Mouse (Mus musculus) forebrain, embryonic 15.5 days (tissue): ENCODE data around the gene Sub1. TPM values are rescaled to one million over a fixed set of nuclear protein-coding genes. Genes with fewer than 3 reads are reported as not detected.

Experiments used
- ATAC-seq: fragments of 200-750 bp; cut with Nextera tagmentation; replicated peaks from 2 replicates; pipeline ENCODE4 v1.8.0; 2017; ENCODE audit warnings: mild to moderate bottlenecking, moderate TSS enrichment, moderate library complexity
- H3K27ac ChIP-seq: fragments of 300-500 bp; sonication (generic); replicated peaks from 2 replicates; pipeline ENCODE4 v1.5.1; 2015; ENCODE audit warnings: mild to moderate bottlenecking, inconsistent platforms
- H3K27me3 ChIP-seq: fragments of 300-500 bp; sonication (generic); 2 replicates; pipeline ENCODE4 v1.6.1; 2015; ENCODE audit warnings: inconsistent platforms
- H3K36me3 ChIP-seq: fragments of 300-500 bp; sonication (generic); 2 replicates; pipeline ENCODE4 v1.6.1; 2015; ENCODE audit warnings: mild to moderate bottlenecking, inconsistent platforms
- H3K4me1 ChIP-seq: fragments of 300-500 bp; sonication (generic); 2 replicates; pipeline ENCODE4 v1.6.1; 2015; ENCODE audit warnings: inconsistent platforms
- H3K4me2 ChIP-seq: fragments of 300-500 bp; sonication (generic); replicated peaks from 2 replicates; pipeline ENCODE4 v1.6.1; 2015; ENCODE audit warnings: mild to moderate bottlenecking, inconsistent platforms
- H3K4me3 ChIP-seq: fragments of 300-500 bp; sonication (generic); 2 replicates; pipeline ENCODE4 v1.5.1; 2015; ENCODE audit warnings: mild to moderate bottlenecking, inconsistent platforms
- H3K9ac ChIP-seq: fragments of 300-500 bp; sonication (generic); replicated peaks from 2 replicates; pipeline ENCODE4 v1.6.1; 2015; ENCODE audit warnings: mild to moderate bottlenecking, inconsistent platforms
- H3K9me3 ChIP-seq: fragments of 300-500 bp; sonication (generic); 2 replicates; pipeline ENCODE4 v1.6.1; 2016; ENCODE audit warnings: inconsistent platforms
- WGBS: fragments of 180-500 bp; shearing (Covaris S2); methylation state at CpG from one replicate; pipeline ENCODE4 v1.1.7; 2015; ENCODE audit warnings: mixed read lengths; 5-methylcytosine and 5-hydroxymethylcytosine counted together
- polyA plus RNA-seq: library from polyadenylated mRNA; unstranded; fragments of >200 nt; fragmentation: Nextera tagmentation; extraction: Ambion mirVana; gene quantifications from 2 replicates; pipeline ENCODE4 v1.2.1, GENCODE M21; 2015

Sub1 gene
- polyA plus RNA-seq, 1 experiment from 2014 or later, result 483 TPM

DNA sequence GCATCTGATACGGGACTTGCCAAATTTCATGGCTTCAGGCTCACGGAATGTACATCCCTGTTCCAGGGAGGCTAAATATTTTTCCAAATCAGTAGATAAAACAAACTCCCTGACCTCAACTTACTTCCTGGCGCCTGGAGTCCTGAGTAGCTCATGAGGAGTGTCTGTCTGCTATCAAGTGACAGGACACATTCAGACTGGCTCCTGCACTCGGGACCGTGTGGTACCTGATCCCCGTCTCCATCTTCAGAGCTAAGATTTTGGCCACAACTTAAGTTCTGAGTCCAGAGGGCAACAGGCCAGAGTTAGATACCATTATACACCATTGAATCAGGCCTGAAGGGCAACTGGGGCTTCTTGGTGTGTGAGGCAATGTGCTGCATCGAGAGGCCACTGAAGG, 40.7 kb downstream of the Sub1 start:
- no peak overlapping the region for H3K4me2 ChIP-seq
- H3K9me3 ChIP-seq, result no peaks in the 10 kb centered on the region
- no peaks in the 10 kb centered on the region for H3K4me1 ChIP-seq
- H3K4me3 ChIP-seq, result no peak overlapping the region
- 89% methylated on average over 7 of the region's 7 CpGs for WGBS
- H3K36me3 ChIP-seq, result no peaks in the 10 kb centered on the region
- H3K27ac ChIP-seq, result no peak overlapping the region
- no peak overlapping the region for H3K9ac ChIP-seq
- no peak for ATAC-seq
- no peaks in the 10 kb centered on the region for H3K27me3 ChIP-seq

DNA sequence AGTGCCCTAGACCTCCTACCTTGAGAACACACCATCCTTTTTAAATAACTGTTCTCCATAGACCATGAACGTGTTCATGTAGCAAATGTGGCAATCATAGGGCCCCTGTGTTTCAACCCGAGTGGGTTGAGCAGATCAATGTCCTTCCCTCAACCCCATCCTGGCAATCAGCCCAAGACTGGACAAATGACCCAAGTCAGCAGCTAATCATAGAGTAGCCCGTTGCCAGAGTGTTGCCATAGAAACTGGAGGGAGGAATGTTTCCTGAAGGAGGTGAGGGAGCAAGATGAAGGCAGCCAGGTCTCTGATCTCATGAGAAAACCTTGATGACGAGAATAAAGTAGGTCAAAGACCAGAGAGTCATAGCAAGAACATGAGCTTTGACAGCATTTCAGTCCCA, 42.6 kb downstream of the Sub1 start:
- no peak overlapping the region for H3K4me2 ChIP-seq
- no peaks in the 10 kb centered on the region for H3K36me3 ChIP-seq
- ATAC-seq, result no peak
- H3K27ac ChIP-seq, result no peak overlapping the region
- no peaks in the 10 kb centered on the region for H3K4me1 ChIP-seq
- H3K4me3 ChIP-seq, result no peak overlapping the region
- no peaks in the 10 kb centered on the region for H3K27me3 ChIP-seq
- WGBS, result 57% methylated on average over 4 of the region's 4 CpGs
- no peaks in the 10 kb centered on the region for H3K9me3 ChIP-seq
- no peak overlapping the region for H3K9ac ChIP-seq

DNA sequence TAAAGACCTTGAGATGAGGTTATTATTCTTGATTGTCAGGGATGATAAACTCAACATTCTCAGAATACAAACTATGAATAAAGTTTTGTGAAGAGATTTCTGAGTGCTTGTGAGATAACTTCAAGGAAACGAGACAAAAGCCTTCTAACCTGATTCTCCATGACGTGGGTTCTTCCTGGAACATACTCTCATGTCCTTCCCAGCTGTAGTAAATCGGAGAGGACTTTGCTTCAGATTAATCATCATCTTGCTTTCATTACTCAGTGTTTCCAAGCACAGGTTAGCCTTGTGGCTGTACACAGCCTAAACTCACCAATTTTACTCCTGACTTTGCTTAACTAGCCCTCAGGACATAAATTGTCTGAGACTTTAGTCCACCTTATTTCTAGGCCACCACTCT, 44.6 kb downstream of the Sub1 start:
- WGBS, result 85% methylated on average over 3 of the region's 3 CpGs
- H3K4me2 ChIP-seq, result no peak overlapping the region
- no peak overlapping the region for H3K9ac ChIP-seq
- no peaks in the 10 kb centered on the region for H3K9me3 ChIP-seq
- H3K4me3 ChIP-seq, result no peak overlapping the region
- no peaks in the 10 kb centered on the region for H3K4me1 ChIP-seq
- no peak overlapping the region for H3K27ac ChIP-seq
- ATAC-seq, result no peak
- no peaks in the 10 kb centered on the region for H3K36me3 ChIP-seq
- no peaks in the 10 kb centered on the region for H3K27me3 ChIP-seq

DNA sequence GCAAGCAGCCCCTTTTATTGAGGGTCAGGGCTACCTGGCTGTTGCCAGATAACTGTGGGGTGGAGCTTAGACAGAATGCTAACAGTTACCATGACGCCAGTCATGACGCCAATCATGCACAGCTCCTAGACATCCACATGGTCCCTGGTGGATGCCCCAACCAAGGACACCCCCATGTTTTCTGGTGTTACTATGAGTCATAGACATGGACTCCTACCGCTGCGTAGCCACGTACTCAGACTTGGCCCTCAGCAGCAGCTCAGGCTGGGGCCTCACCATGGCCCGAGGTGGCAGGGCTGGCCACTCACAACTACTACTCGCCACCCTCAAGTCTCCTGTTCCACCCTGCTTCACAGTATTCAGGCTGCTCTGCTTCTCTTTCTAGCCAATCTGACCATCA, 45.6 kb downstream of the Sub1 start:
- H3K9me3 ChIP-seq, result no peaks in the 10 kb centered on the region
- no peak overlapping the region for H3K27ac ChIP-seq
- 92% methylated on average over 7 of the region's 7 CpGs for WGBS
- ATAC-seq, result no peak
- H3K4me1 ChIP-seq, result no peaks in the 10 kb centered on the region
- no peak overlapping the region for H3K9ac ChIP-seq
- H3K4me3 ChIP-seq, result no peak overlapping the region
- no peaks in the 10 kb centered on the region for H3K36me3 ChIP-seq
- H3K27me3 ChIP-seq, result no peaks in the 10 kb centered on the region
- H3K4me2 ChIP-seq, result no peak overlapping the region

DNA sequence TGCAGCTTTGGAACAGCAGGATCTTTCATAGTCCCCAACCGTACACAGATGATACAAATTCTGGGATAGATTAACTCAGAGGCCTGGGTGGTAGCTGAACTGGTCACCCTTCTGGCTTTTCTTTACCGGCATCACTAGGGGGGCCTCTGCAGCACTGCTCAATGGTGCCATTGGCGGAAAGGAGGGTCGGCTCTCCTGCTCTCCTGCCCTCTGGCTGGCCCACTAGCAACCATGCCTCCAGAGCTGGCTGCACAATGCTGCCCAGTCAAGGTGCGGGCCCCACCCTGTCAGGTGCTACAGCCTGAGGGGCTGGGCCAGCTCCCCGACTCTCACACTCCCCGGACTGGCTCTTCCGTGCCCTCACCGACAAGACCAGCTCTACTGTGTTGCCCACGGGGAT, 46.6 kb downstream of the Sub1 start:
- no peaks in the 10 kb centered on the region for H3K27me3 ChIP-seq
- H3K36me3 ChIP-seq, result no peaks in the 10 kb centered on the region
- no peak for ATAC-seq
- H3K27ac ChIP-seq, result no peak overlapping the region
- no peak overlapping the region for H3K9ac ChIP-seq
- H3K4me3 ChIP-seq, result no peak overlapping the region
- H3K4me1 ChIP-seq, result no peaks in the 10 kb centered on the region
- no peak overlapping the region for H3K4me2 ChIP-seq
- WGBS, result 94% methylated on average over 10 of the region's 10 CpGs
- no peaks in the 10 kb centered on the region for H3K9me3 ChIP-seq

DNA sequence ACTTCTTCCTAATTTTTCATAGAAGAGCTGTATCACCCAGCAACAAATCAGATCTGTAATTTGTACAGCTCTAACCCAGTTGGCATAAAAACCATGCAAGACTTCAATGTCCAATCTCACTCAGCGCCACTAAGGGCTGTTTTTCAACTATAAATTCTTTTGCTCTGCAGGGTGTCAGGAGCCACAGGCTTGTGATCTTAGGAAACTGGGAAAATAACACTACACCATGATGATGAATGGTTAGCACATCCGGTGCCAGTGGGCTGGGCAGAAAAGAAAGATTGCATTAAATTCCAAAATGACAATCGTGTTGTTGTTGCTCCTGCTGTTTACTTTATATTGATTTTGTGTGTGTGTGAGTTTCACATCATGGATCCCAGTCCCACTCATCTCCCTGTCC, 47.3 kb downstream of the Sub1 start:
- H3K9me3 ChIP-seq, result no peaks in the 10 kb centered on the region
- H3K27me3 ChIP-seq, result no peaks in the 10 kb centered on the region
- H3K4me3 ChIP-seq, result no peak overlapping the region
- 85% methylated on average over 3 of the region's 3 CpGs for WGBS
- H3K27ac ChIP-seq, result no peak overlapping the region
- no peaks in the 10 kb centered on the region for H3K36me3 ChIP-seq
- no peak for ATAC-seq
- no peak overlapping the region for H3K9ac ChIP-seq
- no peaks in the 10 kb centered on the region for H3K4me1 ChIP-seq
- no peak overlapping the region for H3K4me2 ChIP-seq

DNA sequence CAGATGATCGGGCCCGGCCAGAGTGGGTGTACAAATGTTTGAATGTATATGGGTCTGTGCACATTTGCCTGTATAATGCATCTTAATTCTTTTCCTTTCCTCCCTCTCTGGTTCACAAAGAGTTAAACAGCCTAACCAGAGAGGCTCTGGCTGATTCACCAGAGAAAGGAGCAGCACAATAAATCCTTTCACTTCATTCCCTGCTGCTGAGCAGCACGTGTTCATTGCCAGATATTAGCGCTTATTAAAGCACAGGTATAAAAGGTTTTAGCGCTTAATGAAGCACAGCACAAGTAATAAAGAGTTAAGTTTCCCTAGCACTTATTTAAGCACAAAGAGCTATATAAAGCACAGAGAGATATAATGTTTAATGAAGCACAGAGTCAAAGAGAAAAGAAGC, 55.9 kb downstream of the Sub1 start:
- no peaks in the 10 kb centered on the region for H3K9me3 ChIP-seq
- H3K4me3 ChIP-seq, result no peak overlapping the region
- peaks cover 5% of the 10 kb centered on the region; the same call in 1 of the 2 replicates for H3K4me1 ChIP-seq
- H3K9ac ChIP-seq, result no peak overlapping the region
- H3K36me3 ChIP-seq, result no peaks in the 10 kb centered on the region
- no peak overlapping the region for H3K27ac ChIP-seq
- no peak for ATAC-seq
- H3K27me3 ChIP-seq, result no peaks in the 10 kb centered on the region
- H3K4me2 ChIP-seq, result no peak overlapping the region
- 28% methylated on average over 5 of the region's 5 CpGs for WGBS

Other genes with a start within 250 kb of the Sub1 start
- 0.88 and 1.3 TPM in 2 replicates for gene Npr3, start 89.7 kb downstream of the Sub1 start, polyA plus RNA-seq
- 124 and 125 TPM in 2 replicates for gene Zfr, start 120.8 kb upstream of the Sub1 start, polyA plus RNA-seq
- gene Mtmr12, start 208.0 kb upstream of the Sub1 start, polyA plus RNA-seq, result 10.7 and 11.2 TPM in 2 replicates